Mouse (Mus musculus): Measurements from ENCODE around the gene Dctn2. TPM values are rescaled to one million over a fixed set of nuclear protein-coding genes. Genes with fewer than 3 reads are reported as not detected.

The Dctn2 gene
- polyA plus RNA-seq (2015; fragmentation: Nextera tagmentation; extraction: Ambion mirVana) = 177 and 190 TPM in 2 replicates

- Histone ChIP-seq H3K9me3 (replicated peaks; ENCODE audit: low read length) (no peaks in the 10 kb centered on the region), H3K9ac (ENCODE audit: low read depth, low read length) (peak within 1 kb of the TSS; percentile 100), H3K4me1 (replicated peaks; ENCODE audit: insufficient read depth, low read length) (peaks cover 17% of the 10 kb centered on the region), H3K4me2 (ENCODE audit: low read length) (peak within 1 kb of the TSS; percentile 88), H3K27ac (peak within 1 kb of the TSS; percentile 93), H3K27me3 (ENCODE audit: insufficient read depth, low read length) (0 out of 2 replicates have a peak, but pooled peaks cover 6% of the 10 kb centered on the region), H3K36me3 (ENCODE audit: insufficient read depth, low read length) (peaks cover 10% of the 10 kb centered on the region; the same call in 1 of the 2 replicates), H3K4me3 (replicated peaks; ENCODE audit: low read depth, low read length) (peak within 1 kb of the TSS; percentile 100)
- DNase-seq (ENCODE audit: low spot score) = peak; percentile 100
- peak; percentile 45; the same call in 1 of the 2 replicates for TF ChIP-seq CTCF (IDR thresholded peaks at IDR 0.05; ENCODE audit: low read depth)
- under 1% methylated on average over 70 of the region's 70 CpGs for WGBS
- ATAC-seq (replicated peaks; ENCODE audit: low FRiP score, low read depth) = peak; percentile 97
Measured at GRCm38 (mm10) chr10:127266112-127267091, at the start of gene Dctn2. TSS of gene Dctn2 (plus strand) at chr10:127266368.

- WGBS = 96% methylated on average over 11 of the region's 11 CpGs
- Histone ChIP-seq H3K27ac (no peak overlapping the region), H3K27me3 (ENCODE audit: insufficient read depth, low read length) (no peaks in the 10 kb centered on the region), H3K4me2 (ENCODE audit: low read length) (no peak overlapping the region), H3K9ac (ENCODE audit: low read depth, low read length) (no peak overlapping the region), H3K4me3 (replicated peaks; ENCODE audit: low read depth, low read length) (no peak overlapping the region), H3K9me3 (replicated peaks; ENCODE audit: low read length) (no peaks in the 10 kb centered on the region), H3K36me3 (ENCODE audit: insufficient read depth, low read length) (no peaks in the 10 kb centered on the region), H3K4me1 (replicated peaks; ENCODE audit: insufficient read depth, low read length) (no peaks in the 10 kb centered on the region)
- no peak for TF ChIP-seq CTCF (IDR thresholded peaks at IDR 0.05; ENCODE audit: low read depth)
- DNase-seq (ENCODE audit: low spot score) (no peak), ATAC-seq (replicated peaks; ENCODE audit: low FRiP score, low read depth) (no peak)
Measured at GRCm38 (mm10) chr10:127216456-127216855, 49.7 kb upstream of the Dctn2 start.

- H3K9ac ChIP-seq (ENCODE audit: low read depth, low read length) = no peak overlapping the region
- no peaks in the 10 kb centered on the region for H3K4me1 ChIP-seq (replicated peaks; ENCODE audit: insufficient read depth, low read length)
- ATAC-seq (replicated peaks; ENCODE audit: low FRiP score, low read depth) (no peak), DNase-seq (ENCODE audit: low spot score) (no peak)
- no peaks in the 10 kb centered on the region for H3K9me3 ChIP-seq (replicated peaks; ENCODE audit: low read length)
- H3K27me3 ChIP-seq (ENCODE audit: insufficient read depth, low read length) = no peaks in the 10 kb centered on the region
- no peak for TF ChIP-seq CTCF (IDR thresholded peaks at IDR 0.05; ENCODE audit: low read depth)
- no peak overlapping the region for H3K4me2 ChIP-seq (ENCODE audit: low read length)
- H3K4me3 ChIP-seq (replicated peaks; ENCODE audit: low read depth, low read length) = no peak overlapping the region
- no peak overlapping the region for H3K27ac ChIP-seq
- H3K36me3 ChIP-seq (ENCODE audit: insufficient read depth, low read length) = no peaks in the 10 kb centered on the region
Measured at GRCm38 (mm10) chr10:127217177-127217576, 49.0 kb upstream of the Dctn2 start.

- WGBS = 83% methylated on average over 2 of the region's 2 CpGs
- ATAC-seq (replicated peaks; ENCODE audit: low FRiP score, low read depth) = no peak
Measured at GRCm38 (mm10) chr10:127218339-127218738, 47.8 kb upstream of the Dctn2 start.

GRCm38 (mm10) chr10:127225213-127225612 is 41.0 kb upstream of the Dctn2 start:
- no peak for ATAC-seq (replicated peaks; ENCODE audit: low FRiP score, low read depth)
- Histone ChIP-seq H3K9me3 (replicated peaks; ENCODE audit: low read length) (no peaks in the 10 kb centered on the region), H3K36me3 (ENCODE audit: insufficient read depth, low read length) (no peaks in the 10 kb centered on the region), H3K27me3 (ENCODE audit: insufficient read depth, low read length) (no peaks in the 10 kb centered on the region), H3K9ac (ENCODE audit: low read depth, low read length) (no peak overlapping the region), H3K4me3 (replicated peaks; ENCODE audit: low read depth, low read length) (no peak overlapping the region), H3K4me1 (replicated peaks; ENCODE audit: insufficient read depth, low read length) (no peaks in the 10 kb centered on the region), H3K4me2 (ENCODE audit: low read length) (no peak overlapping the region), H3K27ac (no peak overlapping the region)
- DNase-seq (ENCODE audit: low spot score) = no peak
- TF ChIP-seq CTCF (IDR thresholded peaks at IDR 0.05; ENCODE audit: low read depth) = no peak
- WGBS = 56% methylated on average over 6 of the region's 6 CpGs

More at GRCm38 (mm10) chr10:127218339-127218738, 47.8 kb upstream of the Dctn2 start:
- Histone ChIP-seq H3K9ac (ENCODE audit: low read depth, low read length) (no peak overlapping the region), H3K36me3 (ENCODE audit: insufficient read depth, low read length) (no peaks in the 10 kb centered on the region), H3K4me1 (replicated peaks; ENCODE audit: insufficient read depth, low read length) (no peaks in the 10 kb centered on the region), H3K4me2 (ENCODE audit: low read length) (no peak overlapping the region), H3K27ac (no peak overlapping the region), H3K27me3 (ENCODE audit: insufficient read depth, low read length) (no peaks in the 10 kb centered on the region), H3K4me3 (replicated peaks; ENCODE audit: low read depth, low read length) (no peak overlapping the region), H3K9me3 (replicated peaks; ENCODE audit: low read length) (no peaks in the 10 kb centered on the region)
- no peak for TF ChIP-seq CTCF (IDR thresholded peaks at IDR 0.05; ENCODE audit: low read depth)
- DNase-seq (ENCODE audit: low spot score) = no peak

GRCm38 (mm10) chr10:127225732-127226131 is 40.4 kb upstream of the Dctn2 start:
- Histone ChIP-seq H3K27ac (no peak overlapping the region), H3K9me3 (replicated peaks; ENCODE audit: low read length) (no peaks in the 10 kb centered on the region), H3K27me3 (ENCODE audit: insufficient read depth, low read length) (no peaks in the 10 kb centered on the region), H3K9ac (ENCODE audit: low read depth, low read length) (no peak overlapping the region), H3K4me3 (replicated peaks; ENCODE audit: low read depth, low read length) (no peak overlapping the region), H3K4me2 (ENCODE audit: low read length) (no peak overlapping the region), H3K4me1 (replicated peaks; ENCODE audit: insufficient read depth, low read length) (no peaks in the 10 kb centered on the region), H3K36me3 (ENCODE audit: insufficient read depth, low read length) (no peaks in the 10 kb centered on the region)
- 7% methylated on average over 10 of the region's 10 CpGs for WGBS
- no peak for TF ChIP-seq CTCF (IDR thresholded peaks at IDR 0.05; ENCODE audit: low read depth)
- DNase-seq (ENCODE audit: low spot score) (no peak), ATAC-seq (replicated peaks; ENCODE audit: low FRiP score, low read depth) (no peak)

All from kidney, postnatal 0 days (tissue).